Mouse (Mus musculus): ENCODE measurements around the gene Slc12a7.

DNA sequence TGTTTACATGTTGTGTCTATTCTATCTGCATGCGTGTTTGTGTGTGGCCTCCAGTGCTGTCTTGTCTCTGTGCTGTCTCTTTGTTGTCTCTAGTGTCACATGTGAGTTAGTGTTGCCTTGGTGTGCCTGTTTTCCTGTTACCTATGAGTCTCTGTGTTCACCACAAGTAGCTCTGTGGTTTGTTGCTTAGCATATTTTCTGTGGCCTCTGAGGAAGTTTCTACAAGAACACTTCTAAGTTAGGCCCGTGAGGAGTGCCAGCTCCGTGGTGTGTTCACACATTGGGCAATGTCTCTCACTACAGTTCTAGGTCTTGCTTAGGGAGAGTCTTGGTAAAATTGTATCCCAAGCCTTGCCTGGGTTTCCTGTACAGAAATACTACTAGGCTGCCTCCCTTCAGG lies 4.0 kb downstream of the Slc12a7 start:
- no peak for TF ChIP-seq CTCF (IDR thresholded peaks at IDR 0.05 in 2 of 3, conservative IDR thresholded peaks at IDR 0.05 in 1 of 3; ENCODE audit: control insufficient read depth in 1 of 3, insufficient read depth in 1 of 3, low read depth in 2 of 3, low read length in 3 of 3, poor library complexity in 1 of 3, severe bottlenecking in 1 of 3)
- no peak for TF ChIP-seq UBTF (IDR thresholded peaks at IDR 0.05; ENCODE audit: borderline replicate concordance, insufficient read depth, low read depth, low read length)

Measured in MEL (cell line).